Mouse (Mus musculus): ENCODE data around the gene Tppp3.

Gene Tppp3

GRCm38 (mm10) chr8:105488082-105488481 is 16.8 kb upstream of the Tppp3 start:
- intact Hi-C loops (cut with DNase I): no loop called here

GRCm38 (mm10) chr8:105484392-105484791 is 13.1 kb upstream of the Tppp3 start:
- intact Hi-C loops (cut with DNase I): loop anchor here (5.0 kb wide), 1 partner anchor 68 kb away; no protein-coding TSS in a partner anchor

DNA sequence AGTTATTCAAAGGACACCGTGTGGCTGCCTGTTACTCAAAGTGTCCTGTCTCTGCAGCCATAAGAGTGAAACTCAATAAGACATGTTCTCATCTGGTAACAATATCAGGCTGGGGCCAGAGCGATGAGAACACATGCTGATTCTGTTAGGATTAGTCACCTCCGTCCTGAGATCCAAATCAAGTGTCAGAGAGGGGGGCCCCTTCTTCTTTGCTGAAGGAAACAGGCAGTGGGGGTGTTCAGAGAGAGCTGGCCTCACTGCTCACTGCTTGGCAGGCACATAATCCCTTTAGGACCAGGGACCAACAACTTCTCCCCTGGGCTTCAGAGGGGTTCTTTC is 12.7 kb upstream of the Tppp3 start:
- intact Hi-C loops (cut with DNase I): loop anchor here (5.0 kb wide), 1 partner anchor 68 kb away; no protein-coding TSS in a partner anchor

DNA sequence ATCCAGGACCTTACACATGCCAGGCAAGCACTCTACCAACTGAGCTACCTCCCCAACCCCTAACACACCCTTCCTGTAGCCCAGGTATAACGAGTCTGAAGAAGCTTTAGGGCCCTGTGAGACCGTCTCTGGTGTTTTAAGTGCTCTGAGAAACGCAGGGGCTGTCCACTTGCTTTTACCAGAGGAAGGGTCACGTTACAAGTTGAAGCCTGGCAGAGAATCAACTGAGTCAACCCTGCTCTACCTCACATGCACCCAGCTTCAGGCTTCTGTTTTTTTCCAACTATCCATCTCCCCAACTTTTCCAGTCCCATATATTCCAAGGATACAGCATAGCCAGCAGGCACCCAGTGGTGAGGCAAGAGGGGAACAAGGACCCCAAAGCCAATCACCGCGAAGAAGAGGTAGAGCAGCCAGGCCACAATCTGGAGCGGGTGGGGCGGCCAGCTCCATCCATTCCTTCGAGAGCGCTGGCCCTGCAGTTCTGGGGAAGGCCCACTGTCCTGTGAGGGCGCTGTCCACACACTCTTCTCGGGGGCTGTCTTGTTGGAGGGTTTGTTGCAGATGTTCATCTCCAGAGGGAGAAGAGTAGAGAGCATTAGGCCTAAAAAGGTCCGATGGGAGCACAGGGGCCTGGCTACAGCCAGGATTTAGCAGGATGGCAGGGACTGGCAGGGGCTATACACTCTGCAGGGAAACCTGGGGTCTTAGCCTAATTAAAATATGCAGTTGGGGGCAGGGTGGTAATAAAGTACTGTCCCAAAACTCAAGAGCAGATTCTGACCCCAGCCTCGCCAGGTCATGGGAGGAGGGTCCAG is 12.1 kb upstream of the Tppp3 start:
- intact Hi-C loops (cut with DNase I): loop anchor here (5.0 kb wide), 1 partner anchor 69 kb away; no protein-coding TSS in a partner anchor

DNA sequence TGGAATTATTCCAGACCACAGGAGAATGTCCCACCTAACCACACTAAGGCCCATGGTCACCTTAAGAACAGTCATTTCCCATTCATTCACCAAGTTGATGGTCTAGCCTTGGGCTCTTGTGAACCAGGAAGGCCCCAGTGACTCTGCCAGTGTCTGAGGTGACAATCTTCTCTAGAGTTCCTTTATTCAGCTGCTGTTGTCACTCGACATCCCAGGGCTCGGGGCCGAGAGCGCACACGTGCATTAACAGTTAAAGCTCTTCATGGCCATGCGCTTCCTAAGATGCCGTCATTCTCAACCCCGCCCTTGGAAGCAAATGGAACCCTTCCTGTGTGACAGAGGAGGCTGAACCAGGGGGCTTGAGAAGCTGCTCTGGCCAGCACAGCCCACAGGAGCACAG is 10.8 kb upstream of the Tppp3 start:
- intact Hi-C loops (cut with DNase I): loop anchor here (5.0 kb wide), 1 partner anchor 70 kb away; no protein-coding TSS in a partner anchor

- intact Hi-C loops (cut with DNase I): loop anchor here (5.0 kb wide), 1 partner anchor 71 kb away; no protein-coding TSS in a partner anchor
Observed at GRCm38 (mm10) chr8:105481453-105481852, 10.1 kb upstream of the Tppp3 start.

- intact Hi-C loops (cut with DNase I): loop anchor here (5.0 kb wide), 1 partner anchor 71 kb away; no protein-coding TSS in a partner anchor
Observed at GRCm38 (mm10) chr8:105481013-105481412, 9.7 kb upstream of the Tppp3 start.

DNA sequence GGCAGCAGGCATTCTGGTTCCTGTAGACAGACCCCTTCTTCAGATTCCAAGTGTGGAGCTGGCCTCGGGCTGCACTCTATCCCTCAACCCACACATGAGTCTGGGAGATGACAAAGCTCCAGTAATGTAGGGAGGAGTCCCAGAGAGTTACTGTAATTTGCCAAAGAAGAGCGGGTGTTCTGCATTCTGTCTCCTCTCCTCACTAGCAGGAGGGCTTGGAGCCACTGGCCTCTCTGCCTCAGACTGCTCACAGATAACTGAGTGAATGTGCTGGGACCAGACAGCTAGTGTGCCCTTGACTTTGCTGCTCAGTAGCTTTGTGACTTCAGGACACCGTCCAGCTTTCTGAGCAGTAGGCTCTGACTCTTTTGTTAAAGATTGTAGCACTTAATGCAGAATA is 6.5 kb upstream of the Tppp3 start:
- intact Hi-C loops (cut with DNase I): loop anchor here (5.0 kb wide), 2 partner anchors 35 to 120 kb away; no protein-coding TSS in a partner anchor

- intact Hi-C loops (cut with DNase I): loop anchor here (5.0 kb wide), 2 partner anchors 35 to 120 kb away; no protein-coding TSS in a partner anchor
Observed at GRCm38 (mm10) chr8:105476628-105477413, 5.5 kb upstream of the Tppp3 start.

DNA sequence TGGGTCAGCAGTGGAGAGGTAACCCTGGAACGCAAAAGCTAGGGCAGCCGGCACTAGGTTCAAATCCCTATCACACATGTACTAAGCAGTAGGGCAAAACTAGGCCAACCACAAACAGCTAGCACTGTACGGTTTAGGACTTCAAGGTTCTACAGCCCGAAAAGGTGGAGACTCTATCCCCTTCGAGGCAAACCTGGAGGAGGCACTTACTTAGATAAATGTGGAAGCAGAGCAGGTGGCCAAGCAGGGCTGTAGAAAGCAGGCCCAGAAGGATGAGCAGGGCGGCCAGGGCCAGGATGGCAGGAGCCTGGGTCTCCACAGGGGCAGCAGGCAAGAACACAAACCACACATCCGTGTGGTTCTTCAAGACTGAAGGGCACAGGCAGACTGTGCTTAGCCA is 4.8 kb upstream of the Tppp3 start:
- intact Hi-C loops (cut with DNase I): loop anchor here (5.0 kb wide), 2 partner anchors 34 to 119 kb away; no protein-coding TSS in a partner anchor

- intact Hi-C loops (cut with DNase I): loop anchor here (5.0 kb wide), 2 partner anchors 33 to 118 kb away; no protein-coding TSS in a partner anchor
Observed at GRCm38 (mm10) chr8:105475742-105476141, 4.4 kb upstream of the Tppp3 start.

- intact Hi-C loops (cut with DNase I): loop anchor here (5.0 kb wide), 2 partner anchors 33 to 118 kb away; no protein-coding TSS in a partner anchor
Observed at GRCm38 (mm10) chr8:105475254-105475653, 3.9 kb upstream of the Tppp3 start.

GRCm38 (mm10) chr8:105474680-105475079 is 3.4 kb upstream of the Tppp3 start:
- intact Hi-C loops (cut with DNase I): loop anchor here (5.0 kb wide), 2 partner anchors 32 to 117 kb away; no protein-coding TSS in a partner anchor

GRCm38 (mm10) chr8:105473816-105474606 is 2.7 kb upstream of the Tppp3 start:
- intact Hi-C loops (cut with DNase I): no loop called here

GRCm38 (mm10) chr8:105472983-105473382 is 1.7 kb upstream of the Tppp3 start:
- intact Hi-C loops (cut with DNase I): no loop called here

- intact Hi-C loops (cut with DNase I): no loop called here
Observed at GRCm38 (mm10) chr8:105472414-105472932, 1.1 kb upstream of the Tppp3 start.

DNA sequence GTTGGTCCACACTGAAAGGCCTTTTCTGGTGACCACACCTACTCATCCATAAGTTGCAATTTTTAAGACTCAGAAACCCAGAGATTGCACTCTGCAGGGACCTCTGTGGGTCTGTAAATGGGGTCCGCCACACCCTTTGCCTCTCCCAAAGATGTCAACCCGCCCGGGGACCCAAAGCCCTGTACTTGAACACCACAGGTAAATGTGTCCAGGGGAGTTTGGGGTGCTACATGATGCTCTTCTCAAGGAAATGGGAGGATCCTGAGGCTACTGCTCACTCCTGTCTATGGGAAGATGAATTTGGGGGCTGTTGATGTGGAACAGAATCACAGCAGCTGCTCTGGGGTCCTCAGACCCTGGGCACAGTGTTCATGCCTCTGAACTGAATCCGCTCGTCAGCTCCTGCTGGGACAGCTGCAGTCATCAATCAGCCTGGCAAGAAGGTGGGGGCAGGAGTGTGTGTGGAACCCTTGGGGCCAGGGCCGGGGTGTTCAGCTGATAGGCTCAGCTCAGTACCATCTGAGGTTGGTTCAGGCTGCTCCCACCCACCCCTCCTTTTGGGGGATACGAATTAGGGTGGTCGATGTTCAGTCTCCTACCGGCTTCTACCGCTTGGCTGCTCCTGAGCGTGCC is 529 bp downstream of the Tppp3 start:
- intact Hi-C loops (cut with DNase I): no loop called here

GRCm38 (mm10) chr8:105470262-105470661 is 1.1 kb downstream of the Tppp3 start:
- intact Hi-C loops (cut with DNase I): no loop called here

DNA sequence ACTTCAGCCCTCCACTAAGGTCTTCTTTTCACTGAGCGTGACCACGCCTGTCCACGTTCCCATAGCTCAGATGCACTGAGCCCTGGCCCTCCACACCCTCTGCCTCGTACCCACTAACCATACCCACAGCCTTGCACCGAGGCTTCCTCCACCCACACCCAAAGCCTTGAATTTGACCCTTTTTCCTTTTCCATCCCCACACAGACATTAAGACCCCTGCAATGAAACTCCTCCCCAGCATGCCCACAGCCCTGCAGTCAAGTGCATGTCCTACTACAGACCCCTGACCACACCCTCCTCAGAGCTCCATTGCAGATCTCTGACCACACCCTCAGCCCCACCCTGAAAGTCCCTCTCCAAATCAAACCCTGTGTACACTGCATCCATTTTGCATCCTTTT is 1.5 kb downstream of the Tppp3 start:
- intact Hi-C loops (cut with DNase I): no loop called here

GRCm38 (mm10) chr8:105469041-105469695 is 2.2 kb downstream of the Tppp3 start:
- intact Hi-C loops (cut with DNase I): no loop called here

Data from adrenal gland (tissue).